ENCODE assay signal across 22 mouse cellular contexts in the genomic region with DNA sequence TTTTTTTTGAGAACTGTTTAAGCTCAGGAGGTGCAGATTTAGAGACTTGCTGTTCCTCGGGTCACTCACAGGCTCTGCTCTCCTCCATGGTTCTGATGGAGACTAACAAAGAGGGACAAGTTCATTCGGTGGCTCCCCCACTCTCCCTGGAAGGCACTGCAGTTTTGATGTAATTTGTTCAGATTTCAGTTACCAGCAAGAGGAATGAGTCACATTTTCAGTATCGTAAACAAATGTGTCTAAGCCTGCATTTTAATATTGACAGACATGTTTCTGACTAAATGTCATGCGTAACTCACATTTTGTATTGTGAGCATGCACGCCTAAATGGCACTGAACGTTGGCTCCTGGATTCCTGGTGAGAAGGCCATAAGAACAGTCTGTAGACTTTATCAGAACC. TPM values are rescaled to one million over a fixed set of nuclear protein-coding genes. Genes with fewer than 3 reads are reported as not detected.
"Had no signal": no experiment of that assay in that cellular context is flagged by ENCODE, and none has a peak within 500 bp of the region (broad histone marks: within the 10 kb centered on the region; RNA-seq: fewer than 3 reads in every experiment).

No protein-coding gene starts in this region.

- H3K4me2 ChIP-seq: limb, embryonic 15.5 days; liver, embryonic 13.5 days; lung, embryonic 15.5 days; midbrain, embryonic 12.5 days; stomach, embryonic 15.5 days had no signal

- DNase-seq: kidney, postnatal 10 days; kidney, postnatal 4 days; layer of hippocampus, adult 9-11 months; liver, embryonic 13.5 days; liver, postnatal 0 days; lung, postnatal 14 days; right cerebral cortex, postnatal 14 days; thymus, adult 2 months; thymus, postnatal 25 days had no signal

- H3K4me3 ChIP-seq: limb, embryonic 15.5 days; liver, embryonic 13.5 days; lung, embryonic 15.5 days; megakaryocyte, embryonic 14.5 days; midbrain, embryonic 12.5 days; stomach, embryonic 15.5 days had no signal

- ATAC-seq: liver, postnatal 0 days had no signal

- H3K9me3 ChIP-seq: limb, embryonic 15.5 days; liver, embryonic 13.5 days; lung, embryonic 15.5 days; megakaryocyte, embryonic 14.5 days; midbrain, embryonic 12.5 days; stomach, embryonic 15.5 days had no signal

- H3K9ac ChIP-seq: limb, embryonic 15.5 days; liver, embryonic 13.5 days; liver, postnatal 0 days; lung, embryonic 15.5 days; midbrain, embryonic 12.5 days; stomach, embryonic 15.5 days had no signal

- H3K36me3 ChIP-seq: limb, embryonic 15.5 days; liver, embryonic 13.5 days; lung, embryonic 15.5 days; midbrain, embryonic 12.5 days; stomach, embryonic 15.5 days had no signal

- H3K27ac ChIP-seq: limb, embryonic 15.5 days; liver, embryonic 13.5 days; lung, embryonic 15.5 days; macrophage; midbrain, embryonic 12.5 days; stomach, embryonic 15.5 days had no signal

RNA-seq across cellular contexts. Expression of a gene that starts 46.9 kb away (rescaled TPM):
- total RNA-seq: left cerebral cortex, postnatal 14 days; midbrain, postnatal 0 days had no signal
- polyA plus RNA-seq: kidney, embryonic 14.5 days; limb, embryonic 11.5 days; limb, embryonic 15.5 days; liver, embryonic 13.5 days; liver, postnatal 0 days; lung, embryonic 15.5 days; macrophage; midbrain, embryonic 12.5 days; midbrain, postnatal 0 days; neural tube, embryonic 14.5 days; spleen, adult 2 months; stomach, embryonic 15.5 days; thymus, adult 2 months; urinary bladder, adult 2 months had no signal
